8 mouse cellular contexts compared by ENCODE assay signal in genomic region chr7:100663190-100663589, GRCm38 (mm10). TPM values are rescaled to one million over a fixed set of nuclear protein-coding genes. Genes with fewer than 3 reads are reported as not detected.
DNase-seq lines count a peak whose midpoint lies in the region; ATAC-seq and TF ChIP-seq lines count a peak whose summit lies in the region.

No protein-coding gene starts in this region.

- peak; percentile 96 for ATAC-seq in common myeloid progenitor, adult 5-6 weeks (replicated peaks; ENCODE audit: low read depth, poor library complexity, severe bottlenecking)

- H3K4me3 ChIP-seq in left cerebral cortex, adult 2 months: peak overlapping the region; percentile 27
- H3K4me3 ChIP-seq in megakaryocyte, embryonic 14.5 days (replicated peaks): peak overlapping the region; percentile 77

- peak; percentile 84 for DNase-seq in WW6 (ENCODE audit: low read depth, low spot score)
- DNase-seq in gastrocnemius, adult 8-10 months (ENCODE audit: low spot score in 2 of 2): peak; percentile 92 to 93
- DNase-seq in hindlimb bud, embryonic 11.5 days (ENCODE audit: extremely low spot score, low read depth, low spot score): peak; percentile 92
- peak; percentile 83 to 85 for DNase-seq in left cerebral cortex, adult 2 months (ENCODE audit: extremely low spot score in 1 of 2, low spot score in 2 of 2)
- peak; percentile 93 to 95 for DNase-seq in right cerebral cortex, adult 2 months (ENCODE audit: low spot score in 2 of 2)
- peak; percentile 71 for DNase-seq in urinary bladder, postnatal 10 days (ENCODE audit: low spot score)

- no peaks in the 10 kb centered on the region for H3K36me3 ChIP-seq in megakaryocyte, embryonic 14.5 days (replicated peaks; ENCODE audit: low read length)

- peak overlapping the region; percentile 40; the same call in 1 of the 2 replicates for H3K27ac ChIP-seq in left cerebral cortex, adult 2 months

- H3K4me1 ChIP-seq in megakaryocyte, embryonic 14.5 days: peaks cover 27% of the 10 kb centered on the region

- peak; percentile 98 for TF ChIP-seq CTCF in left cerebral cortex, adult 2 months (IDR thresholded peaks at IDR 0.05)

- H3K9me3 ChIP-seq in megakaryocyte, embryonic 14.5 days: no peaks in the 10 kb centered on the region

- peaks cover 34% of the 10 kb centered on the region for H3K27me3 ChIP-seq in megakaryocyte, embryonic 14.5 days (replicated peaks)

- intact Hi-C loops in left cerebral cortex, adult 2 months (cut with DNase I): no loop called here

RNA-seq across cellular contexts. Expression of gene Plekhb1, which starts 1.0 kb away (rescaled TPM):
- total RNA-seq in common myeloid progenitor, adult 5-6 weeks (2017): 0.15 and 0.37 TPM in 2 replicates
- total RNA-seq in gastrocnemius, adult 8-10 months (2022): 100 to 1,000 TPM in 2 of 4 experiments, 10 to 100 TPM in 2; 85.9 to 102 (median 98.0) TPM
- 100 to 1,000 TPM; 139 to 153 TPM for total RNA-seq in left cerebral cortex, adult 2 months (2021)
- polyA plus RNA-seq in megakaryocyte, embryonic 14.5 days (2012; ENCODE audit: insufficient read depth, low replicate concordance): not detected in 2 replicates

RNA-seq across cellular contexts. Expression of gene Fam168a, which starts 43.2 kb away (rescaled TPM):
- total RNA-seq in common myeloid progenitor, adult 5-6 weeks (2017): 12.2 and 17.0 TPM in 2 replicates
- 10 to 100 TPM; 39.0 to 44.3 (median 40.7) TPM for total RNA-seq in gastrocnemius, adult 8-10 months (2022)
- total RNA-seq in left cerebral cortex, adult 2 months (2021): 100 to 1,000 TPM; 215 to 220 TPM
- polyA plus RNA-seq in megakaryocyte, embryonic 14.5 days (2012; ENCODE audit: insufficient read depth, low replicate concordance): 2.9 and 4.0 TPM in 2 replicates

RNA-seq across cellular contexts. Expression of gene Mrpl48, which starts 55.1 kb away (rescaled TPM):
- 70.3 and 84.2 TPM in 2 replicates for total RNA-seq in common myeloid progenitor, adult 5-6 weeks (2017)
- 10 to 100 TPM; 53.5 to 64.5 (median 58.5) TPM for total RNA-seq in gastrocnemius, adult 8-10 months (2022)
- 10 to 100 TPM; 73.3 to 78.9 TPM for total RNA-seq in left cerebral cortex, adult 2 months (2021)
- 6.0 TPM in 1 of 2 replicates, not detected in the other for polyA plus RNA-seq in megakaryocyte, embryonic 14.5 days (2012; ENCODE audit: insufficient read depth, low replicate concordance)

RNA-seq across cellular contexts. Expression of gene Rab6a, which starts 56.0 kb away (rescaled TPM):
- 53.2 and 58.1 TPM in 2 replicates for total RNA-seq in common myeloid progenitor, adult 5-6 weeks (2017)
- 10 to 100 TPM; 64.9 to 73.3 (median 68.4) TPM for total RNA-seq in gastrocnemius, adult 8-10 months (2022)
- total RNA-seq in left cerebral cortex, adult 2 months (2021): 100 to 1,000 TPM; 394 to 436 TPM
- 25.4 and 50.0 TPM in 2 replicates for polyA plus RNA-seq in megakaryocyte, embryonic 14.5 days (2012; ENCODE audit: insufficient read depth, low replicate concordance)

Comparison
In these comparisons a context has a peak if more than half of its experiments do, and no peak if none do; other contexts are left out.
1. Peak in every context shown above with its lines: DNase-seq, ATAC-seq, H3K4me3 ChIP-seq and H3K27ac ChIP-seq.
2. RNA of gene Plekhb1, which starts 1.0 kb away (total RNA-seq): 139 to 153 TPM in left cerebral cortex, adult 2 months and 85.9 to 102 TPM in gastrocnemius, adult 8-10 months; 0.15 to 0.37 TPM in common myeloid progenitor, adult 5-6 weeks; every median in the first group is over 10 times any median in the second.
3. RNA of gene Fam168a, which starts 43.2 kb away (total RNA-seq): 215 to 220 TPM in left cerebral cortex, adult 2 months; 39.0 to 44.3 TPM in gastrocnemius, adult 8-10 months and 12.2 to 17.0 TPM in common myeloid progenitor, adult 5-6 weeks; every median in the first group is over 4 times any median in the second.